Mouse (Mus musculus) liver, postnatal 0 days (tissue): Measurements from ENCODE around the gene Ints3.

Source experiments
- CTCF ChIP-seq: sonication (generic); IDR thresholded peaks from 2 replicates; pipeline ENCODE4 v1.5.1; 2016; ENCODE audit warnings: antibody characterized with exemption, low read depth
- EP300 ChIP-seq: IDR thresholded peaks from 2 replicates; pipeline ENCODE4 v1.6.1; 2016; ENCODE audit warnings: antibody characterized with exemption, low read depth, mild to moderate bottlenecking

DNA sequence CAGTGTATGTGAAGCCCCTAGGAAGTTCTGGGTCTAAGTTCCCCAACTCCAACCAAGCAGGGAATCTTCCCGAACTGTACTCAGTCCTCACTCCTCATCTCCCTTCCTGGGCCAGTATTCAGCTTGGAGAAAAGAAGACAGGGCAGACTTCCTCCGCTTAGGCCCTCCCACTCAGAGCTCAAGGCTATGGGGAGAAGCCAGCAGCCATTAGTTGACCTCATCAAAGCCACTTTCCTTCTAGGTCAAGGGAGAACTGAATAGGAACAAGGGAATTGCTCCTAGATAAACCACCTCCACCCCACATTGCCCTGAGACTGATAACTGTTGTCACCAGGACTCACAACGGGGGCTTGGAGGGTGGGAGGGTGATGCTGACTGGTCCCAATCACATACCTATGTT, 29.3 kb downstream of the Ints3 start:
- TF ChIP-seq CTCF (no peak), EP300 (no peak)
